Mouse (Mus musculus): ENCODE measurements around the gene Tmem182. TPM values are rescaled to one million over a fixed set of nuclear protein-coding genes. Genes with fewer than 3 reads are reported as not detected.
A peak's percentile ranks its signal among the peaks of the same experiment; 100 is the strongest.

The Tmem182 gene
- total and polyA plus RNA-seq, 3 experiments: 0.11 TPM; not detected in 2

GRCm38 (mm10) chr1:40776763-40777162 lies 28.6 kb upstream of the Tmem182 start:
- TF ChIP-seq CTCF (IDR thresholded peaks at IDR 0.05; ENCODE audit: low read depth, low read length) (no peak), TAL1 (conservative IDR thresholded peaks at IDR 0.05; ENCODE audit: low read depth, low read length) (no peak), GATA1 (IDR thresholded peaks at IDR 0.05; ENCODE audit: borderline replicate concordance, low read length) (no peak), GATA2 (IDR thresholded peaks at IDR 0.05; ENCODE audit: borderline replicate concordance, low read depth, low read length) (no peak), POLR2AphosphoS5 (IDR thresholded peaks at IDR 0.05; ENCODE audit: insufficient replicate concordance, low read depth, low read length) (no peak)
- Histone ChIP-seq H3K27me3 (ENCODE audit: insufficient read depth, low read length) (no peaks in the 10 kb centered on the region), H3K4me1 (ENCODE audit: insufficient read depth, low read depth, low read length) (no peaks in the 10 kb centered on the region), H3K36me3 (replicated peaks) (peaks cover 40% of the 10 kb centered on the region), H3K9me3 (replicated peaks) (peaks cover 5% of the 10 kb centered on the region; the same call in 1 of the 2 replicates), H3K4me3 (ENCODE audit: low read depth, low read length) (no peak overlapping the region)
- ATAC-seq (ENCODE audit: extremely low read depth, insufficient number of reproducible peaks, low FRiP score, poor library complexity, severe bottlenecking) (no peak), DNase-seq (ENCODE audit: low spot score) (no peak)

- ATAC-seq (ENCODE audit: extremely low read depth, insufficient number of reproducible peaks, low FRiP score, poor library complexity, severe bottlenecking) (no peak), DNase-seq (ENCODE audit: low spot score) (no peak)
- Histone ChIP-seq H3K4me3 (ENCODE audit: low read depth, low read length) (no peak overlapping the region), H3K4me1 (ENCODE audit: insufficient read depth, low read depth, low read length) (no peaks in the 10 kb centered on the region), H3K27me3 (ENCODE audit: insufficient read depth, low read length) (no peaks in the 10 kb centered on the region), H3K36me3 (replicated peaks) (peaks cover 36% of the 10 kb centered on the region), H3K9me3 (replicated peaks) (peaks cover 4% of the 10 kb centered on the region; the same call in 1 of the 2 replicates)
- no peak for TF ChIP-seq GATA1 (IDR thresholded peaks at IDR 0.05; ENCODE audit: borderline replicate concordance, low read length)
- no peak for TF ChIP-seq GATA2 (IDR thresholded peaks at IDR 0.05; ENCODE audit: borderline replicate concordance, low read depth, low read length)
- TF ChIP-seq POLR2AphosphoS5 (IDR thresholded peaks at IDR 0.05; ENCODE audit: insufficient replicate concordance, low read depth, low read length): no peak
- TF ChIP-seq TAL1 (conservative IDR thresholded peaks at IDR 0.05; ENCODE audit: low read depth, low read length): no peak
- no peak for TF ChIP-seq CTCF (IDR thresholded peaks at IDR 0.05; ENCODE audit: low read depth, low read length)
These were observed 22.0 kb upstream of the Tmem182 start for GRCm38 (mm10) chr1:40783450-40783849.

GRCm38 (mm10) chr1:40784306-40784705 lies 21.1 kb upstream of the Tmem182 start:
- Histone ChIP-seq H3K36me3 (replicated peaks) (peaks cover 33% of the 10 kb centered on the region), H3K9me3 (replicated peaks) (no peaks in the 10 kb centered on the region), H3K4me1 (ENCODE audit: insufficient read depth, low read depth, low read length) (peaks cover 3% of the 10 kb centered on the region; the same call in 1 of the 2 replicates), H3K27me3 (ENCODE audit: insufficient read depth, low read length) (no peaks in the 10 kb centered on the region), H3K4me3 (ENCODE audit: low read depth, low read length) (no peak overlapping the region)
- TF ChIP-seq TAL1 (conservative IDR thresholded peaks at IDR 0.05; ENCODE audit: low read depth, low read length) (no peak), POLR2AphosphoS5 (IDR thresholded peaks at IDR 0.05; ENCODE audit: insufficient replicate concordance, low read depth, low read length) (no peak), GATA2 (IDR thresholded peaks at IDR 0.05; ENCODE audit: borderline replicate concordance, low read depth, low read length) (no peak), CTCF (IDR thresholded peaks at IDR 0.05; ENCODE audit: low read depth, low read length) (no peak), GATA1 (IDR thresholded peaks at IDR 0.05; ENCODE audit: borderline replicate concordance, low read length) (no peak)
- ATAC-seq (ENCODE audit: extremely low read depth, insufficient number of reproducible peaks, low FRiP score, poor library complexity, severe bottlenecking) (no peak), DNase-seq (ENCODE audit: low spot score) (no peak)

GRCm38 (mm10) chr1:40785876-40786445 lies 19.4 kb upstream of the Tmem182 start:
- no peaks in the 10 kb centered on the region for H3K9me3 ChIP-seq (replicated peaks)

GRCm38 (mm10) chr1:40788956-40789355 lies 16.4 kb upstream of the Tmem182 start:
- peaks cover 18% of the 10 kb centered on the region for H3K4me1 ChIP-seq (ENCODE audit: insufficient read depth, low read depth, low read length)
- no peaks in the 10 kb centered on the region for H3K9me3 ChIP-seq (replicated peaks)
- no peaks in the 10 kb centered on the region; the same call in 1 of the 2 replicates for H3K27me3 ChIP-seq (ENCODE audit: insufficient read depth, low read length)
- ATAC-seq (ENCODE audit: extremely low read depth, insufficient number of reproducible peaks, low FRiP score, poor library complexity, severe bottlenecking) (no peak), DNase-seq (ENCODE audit: low spot score) (no peak)
- H3K4me3 ChIP-seq (ENCODE audit: low read depth, low read length): no peak overlapping the region
- H3K36me3 ChIP-seq (replicated peaks): peaks cover 13% of the 10 kb centered on the region
- TF ChIP-seq GATA2 (IDR thresholded peaks at IDR 0.05; ENCODE audit: borderline replicate concordance, low read depth, low read length) (no peak), GATA1 (IDR thresholded peaks at IDR 0.05; ENCODE audit: borderline replicate concordance, low read length) (no peak), CTCF (IDR thresholded peaks at IDR 0.05; ENCODE audit: low read depth, low read length) (no peak), TAL1 (conservative IDR thresholded peaks at IDR 0.05; ENCODE audit: low read depth, low read length) (no peak), POLR2AphosphoS5 (IDR thresholded peaks at IDR 0.05; ENCODE audit: insufficient replicate concordance, low read depth, low read length) (no peak)

More at GRCm38 (mm10) chr1:40785876-40786445, 19.4 kb upstream of the Tmem182 start:
- H3K4me1 ChIP-seq (ENCODE audit: insufficient read depth, low read depth, low read length): peaks cover 14% of the 10 kb centered on the region
- DNase-seq (ENCODE audit: low spot score): no peak
- H3K27me3 ChIP-seq (ENCODE audit: insufficient read depth, low read length): no peaks in the 10 kb centered on the region
- peaks cover 21% of the 10 kb centered on the region for H3K36me3 ChIP-seq (replicated peaks)
- no peak for TF ChIP-seq POLR2AphosphoS5 (IDR thresholded peaks at IDR 0.05; ENCODE audit: insufficient replicate concordance, low read depth, low read length)
- no peak for TF ChIP-seq GATA1 (IDR thresholded peaks at IDR 0.05; ENCODE audit: borderline replicate concordance, low read length)
- TF ChIP-seq TAL1 (conservative IDR thresholded peaks at IDR 0.05; ENCODE audit: low read depth, low read length): no peak
- no peak for TF ChIP-seq CTCF (IDR thresholded peaks at IDR 0.05; ENCODE audit: low read depth, low read length)
- no peak for TF ChIP-seq GATA2 (IDR thresholded peaks at IDR 0.05; ENCODE audit: borderline replicate concordance, low read depth, low read length)
- no peak for ATAC-seq (ENCODE audit: extremely low read depth, insufficient number of reproducible peaks, low FRiP score, poor library complexity, severe bottlenecking)
- no peak overlapping the region for H3K4me3 ChIP-seq (ENCODE audit: low read depth, low read length)

GRCm38 (mm10) chr1:40789666-40790233 lies 15.7 kb upstream of the Tmem182 start:
- TF ChIP-seq POLR2AphosphoS5 (IDR thresholded peaks at IDR 0.05; ENCODE audit: insufficient replicate concordance, low read depth, low read length) (no peak), GATA2 (IDR thresholded peaks at IDR 0.05; ENCODE audit: borderline replicate concordance, low read depth, low read length) (no peak), TAL1 (conservative IDR thresholded peaks at IDR 0.05; ENCODE audit: low read depth, low read length) (no peak)
- no peaks in the 10 kb centered on the region for H3K9me3 ChIP-seq (replicated peaks)
- ATAC-seq (ENCODE audit: extremely low read depth, insufficient number of reproducible peaks, low FRiP score, poor library complexity, severe bottlenecking) (peak; percentile 41; the same call in 1 of the 2 replicates), DNase-seq (ENCODE audit: low spot score) (peak; percentile 18)
- H3K4me1 ChIP-seq (ENCODE audit: insufficient read depth, low read depth, low read length): peaks cover 18% of the 10 kb centered on the region
- peaks cover 8% of the 10 kb centered on the region for H3K36me3 ChIP-seq (replicated peaks)
- H3K4me3 ChIP-seq (ENCODE audit: low read depth, low read length): peak overlapping the region; percentile 84
- peaks cover 2% of the 10 kb centered on the region; the same call in 1 of the 2 replicates for H3K27me3 ChIP-seq (ENCODE audit: insufficient read depth, low read length)
